Mouse (Mus musculus) kidney, postnatal 4 days (tissue): ENCODE measurements around the gene Tmem104.

Source experiments
- DNase-seq, 2 experiments: peaks; one replicate each; pipeline ENCODE4 v3.0.0; 2021; ENCODE audit warnings: mixed read lengths in 2 of 2

Tmem104 gene

GRCm38 (mm10) chr11:115285282-115285681 lies 98.0 kb downstream of the Tmem104 start:
- no peak for DNase-seq

- no peak for DNase-seq
These were observed 99.1 kb downstream of the Tmem104 start for GRCm38 (mm10) chr11:115286201-115286993.

- no peak for DNase-seq
These were observed 100.1 kb downstream of the Tmem104 start for GRCm38 (mm10) chr11:115287386-115287785.

- no peak for DNase-seq
These were observed 101.0 kb downstream of the Tmem104 start for GRCm38 (mm10) chr11:115288305-115288704.

- peak; percentile 34 to 52 for DNase-seq
These were observed 102.6 kb downstream of the Tmem104 start for GRCm38 (mm10) chr11:115289885-115290284.

- no peak for DNase-seq
These were observed 103.0 kb downstream of the Tmem104 start for GRCm38 (mm10) chr11:115290314-115290713.

GRCm38 (mm10) chr11:115290919-115291318 lies 103.6 kb downstream of the Tmem104 start:
- DNase-seq: peak; percentile 83 to 86

GRCm38 (mm10) chr11:115291503-115291902 lies 104.2 kb downstream of the Tmem104 start:
- DNase-seq: no peak

GRCm38 (mm10) chr11:115292631-115293375 lies 105.5 kb downstream of the Tmem104 start:
- peak; percentile 28 to 47 for DNase-seq

GRCm38 (mm10) chr11:115295939-115296338 lies 108.7 kb downstream of the Tmem104 start:
- no peak for DNase-seq
